Mouse (Mus musculus): ENCODE measurements at regions not wholly inside any gene's neighbourhood (a gene's known extent, or its start where the extent isn't known, plus 50 kb on each side); places are given as distances from the start of the nearest gene placed in this dataset.

DNA sequence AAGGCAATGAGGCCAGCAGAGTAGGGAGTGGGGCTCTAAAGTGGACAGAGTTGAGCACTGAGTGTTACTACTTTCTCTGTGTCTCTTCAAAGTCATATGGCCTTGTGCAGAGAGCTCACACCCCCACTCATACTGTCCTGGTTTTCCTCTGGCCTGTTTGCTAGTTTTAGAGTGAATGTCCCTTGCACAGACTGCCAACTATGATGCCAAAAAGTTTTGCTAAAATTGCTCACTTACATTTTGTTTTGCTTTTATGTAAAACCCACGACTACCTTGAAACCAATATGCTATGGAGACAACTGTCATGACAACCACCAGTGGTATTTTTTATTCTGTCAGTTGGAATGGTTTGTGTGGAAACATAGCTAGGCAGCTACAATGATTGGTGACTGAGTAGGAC is 126.4 kb upstream of the Rnaseh2b start:
- TF ChIP-seq CTCF (IDR thresholded peaks at IDR 0.05; ENCODE audit: low read depth) (no peak), EP300 (optimal IDR thresholded peaks at IDR 0.05) (no peak)

All from stomach, postnatal 0 days (tissue).